Mouse (Mus musculus) testis, adult 2 months (tissue): Measurements from ENCODE around the gene Gm21961. TPM values are rescaled to one million over a fixed set of nuclear protein-coding genes. Genes with fewer than 3 reads are reported as not detected.

Experiments used
- H3K27ac ChIP-seq: fragments of 200-500 bp; 2 replicates; pipeline ENCODE4 v1.5.1; 2012; ENCODE audit warnings: low read depth, low read length; ENCODE audit not compliant: control insufficient read depth, insufficient read depth
- H3K27me3 ChIP-seq: fragments of 200-500 bp; 2 replicates; pipeline ENCODE4 v1.6.1; 2012; ENCODE audit warnings: mild to moderate bottlenecking, low read length, moderate library complexity; ENCODE audit not compliant: control insufficient read depth, insufficient read depth
- H3K36me3 ChIP-seq: fragments of 200-500 bp; 2 replicates; pipeline ENCODE4 v1.6.1; 2012; ENCODE audit warnings: mild to moderate bottlenecking, low read length; ENCODE audit not compliant: control insufficient read depth, insufficient read depth
- H3K4me1 ChIP-seq: fragments of 200-500 bp; 2 replicates; pipeline ENCODE4 v1.6.1; 2012; ENCODE audit warnings: low read length; ENCODE audit not compliant: control insufficient read depth, insufficient read depth
- H3K4me3 ChIP-seq: fragments of 200-500 bp; 2 replicates; pipeline ENCODE4 v1.5.1; 2012; ENCODE audit warnings: low read depth, mild to moderate bottlenecking, low read length, moderate library complexity, mixed read lengths; ENCODE audit not compliant: control insufficient read depth
- CTCF ChIP-seq: fragments of 200-500 bp; IDR thresholded peaks from 2 replicates; pipeline ENCODE4 v1.5.1; 2012; ENCODE audit warnings: low read depth, mild to moderate bottlenecking, inconsistent platforms, low read length, moderate library complexity; ENCODE audit not compliant: control insufficient read depth, insufficient read depth, insufficient replicate concordance
- POLR2A ChIP-seq: fragments of 200-500 bp; IDR thresholded peaks from 2 replicates; pipeline ENCODE4 v1.6.1; 2012; ENCODE audit warnings: low read depth, mild to moderate bottlenecking, inconsistent platforms, low read length, moderate library complexity; ENCODE audit not compliant: control insufficient read depth
- polyA plus RNA-seq: library from polyadenylated mRNA; depleted of rRNA; stranded (reverse); fragments of >200 nt; gene quantifications from 2 replicates; pipeline ENCODE4 v1.2.3, GENCODE M21; 2012; rRNA removed

Gene Gm21961
- polyA plus RNA-seq, 1 experiment, result not detected

- Histone ChIP-seq H3K4me3 (no peak overlapping the region), H3K4me1 (no peaks in the 10 kb centered on the region), H3K27me3 (no peaks in the 10 kb centered on the region), H3K27ac (no peak overlapping the region), H3K36me3 (no peaks in the 10 kb centered on the region)
- no peak for TF ChIP-seq CTCF
- no peak for TF ChIP-seq POLR2A
Measured at GRCm38 (mm10) chr15:64976044-64976805, 38.5 kb downstream of the Gm21961 start.

Other genes with a start within 250 kb of the Gm21961 start
- gene Gm21798, start 197.2 kb downstream of the Gm21961 start, polyA plus RNA-seq, result not detected in 2 replicates